In the genomic region with DNA sequence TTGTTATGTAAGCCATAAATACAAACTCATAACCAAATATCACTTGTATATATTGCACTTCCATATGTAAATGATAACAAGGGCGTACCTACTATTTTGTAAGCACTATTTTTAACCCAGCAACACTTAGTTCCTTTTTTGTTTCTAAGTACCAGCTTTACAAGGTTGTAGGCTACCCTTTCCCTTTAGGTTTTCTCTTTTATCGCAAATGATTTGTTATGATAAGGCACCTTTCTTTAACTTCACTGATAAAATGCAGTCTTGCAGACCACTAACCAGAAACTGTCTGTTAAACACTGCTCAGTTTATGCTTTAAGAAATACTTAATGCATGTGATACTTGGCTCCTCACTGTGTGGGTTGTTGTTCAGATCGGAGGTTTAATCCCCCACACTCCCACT, we compare ENCODE assay signal across 26 mouse cellular contexts.
DNase-seq lines count a peak whose midpoint lies in the region; ATAC-seq and TF ChIP-seq lines count a peak whose summit lies in the region.
"Had no signal": no experiment of that assay in that cellular context is flagged by ENCODE, and none has a peak within 500 bp of the region (broad histone marks: within the 10 kb centered on the region; RNA-seq: fewer than 3 reads in every experiment).

No protein-coding gene starts in this region.

- H3K79me2 ChIP-seq in MEL (ENCODE audit: control insufficient read depth, insufficient read depth, low read length, poor library complexity) = no peaks in the 10 kb centered on the region

- H3K9me3 ChIP-seq in MEL (replicated peaks; ENCODE audit: insufficient read depth, low read length) = no peaks in the 10 kb centered on the region

- peak overlapping the region; percentile 41; the same call in 1 of the 2 replicates for H3K9ac ChIP-seq in MEL (ENCODE audit: control insufficient read depth, low read depth, low read length, poor library complexity, severe bottlenecking)

- DNase-seq in MEL (ENCODE audit: low read depth, low spot score) = peak; percentile 67
- peak; percentile 68 for DNase-seq in MEL-GATA-1-ER (ENCODE audit: extremely low read depth, low read depth)
- no peak for DNase-seq in T-cell, adult 2 months (ENCODE audit: low spot score)
- no peak for DNase-seq in thymus, adult 18-20 months
- DNase-seq in gastrocnemius, postnatal 25 days = no peak
- DNase-seq in adipocyte (ENCODE audit: low spot score) = no peak
- DNase-seq: adrenal gland, adult 2 months; adrenal gland, adult 8-10 months; adrenal gland, postnatal 10 days; adrenal gland, postnatal 14 days; adrenal gland, postnatal 25 days; adrenal gland, postnatal 36 days; B cell, adult 2 months; cerebellum, adult 11 months; cerebellum, adult 11-12 months; cerebellum, adult 18-20 months; cerebellum, adult 2 months; cerebellum, adult 8-10 months; cerebellum, adult 9-10 months had no signal

- no peak for TF ChIP-seq POLR2A in MEL (IDR thresholded peaks at IDR 0.05; ENCODE audit: control insufficient read depth in 1 of 2, insufficient read depth in 1 of 2, low read depth in 1 of 2, low read length in 2 of 2, poor library complexity in 1 of 2)

- H3K27me3 ChIP-seq in MEL (ENCODE audit: control insufficient read depth in 1 of 2, insufficient read depth in 2 of 2, low read length in 2 of 2) = no peaks in the 10 kb centered on the region
- H3K27me3 ChIP-seq: CH12.LX, Patski had no signal

- ATAC-seq in megakaryocyte, adult 5-6 weeks (ENCODE audit: poor library complexity, severe bottlenecking) = peak; percentile 54; the same call in 1 of the 2 replicates
- ATAC-seq in megakaryocyte progenitor cell, adult 5-6 weeks (replicated peaks; ENCODE audit: poor library complexity) = peak; percentile 23; the same call in 1 of the 2 replicates
- ATAC-seq: activated CD4-positive, CD25-positive, alpha-beta regulatory T cell, adult 4 months; CD4-positive, CD25-positive, alpha-beta regulatory T cell, adult 4 months; Patski had no signal

- H3K4me3 ChIP-seq in MEL (ENCODE audit: control insufficient read depth in 1 of 2, insufficient read depth in 1 of 2, low read depth in 2 of 2, low read length in 2 of 2) = peak overlapping the region; percentile 36 to 56

- TF ChIP-seq RAD21 in MEL (IDR thresholded peaks at IDR 0.05; ENCODE audit: low read depth, low read length) = no peak

- no peak for TF ChIP-seq CTCF in MEL (IDR thresholded peaks at IDR 0.05 in 2 of 3, conservative IDR thresholded peaks at IDR 0.05 in 1 of 3; ENCODE audit: control insufficient read depth in 1 of 3, insufficient read depth in 1 of 3, low read depth in 2 of 3, low read length in 3 of 3, poor library complexity in 1 of 3, severe bottlenecking in 1 of 3)

- peaks cover 0 to 18% of the 10 kb centered on the region in 2 experiments; a peak in 2 of 4 replicates for H3K36me3 ChIP-seq in MEL (ENCODE audit: control insufficient read depth in 1 of 2, insufficient read depth in 2 of 2, low read length in 2 of 2)
- H3K36me3 ChIP-seq: G1E had no signal

- peaks cover 9 to 18% of the 10 kb centered on the region in 2 experiments for H3K4me1 ChIP-seq in MEL (ENCODE audit: control insufficient read depth in 1 of 2, insufficient read depth in 2 of 2, low read length in 2 of 2)

- H3K27ac ChIP-seq in MEL (ENCODE audit: control insufficient read depth, low read depth, low read length) = peak overlapping the region; percentile 70

- TF ChIP-seq EP300 in MEL (IDR thresholded peaks at IDR 0.05; ENCODE audit: low read depth in 1 of 2, low read length in 2 of 2) = peak; percentile 60 to 65; a peak in 2 of 4 replicates

TF ChIP-seq in MEL, 35 proteins besides CTCF, POLR2A, EP300 and RAD21:
- TF ChIP-seq E2F4 (IDR thresholded peaks at IDR 0.05; ENCODE audit: borderline replicate concordance, low read depth, low read length) (no peak), MYB (IDR thresholded peaks at IDR 0.05; ENCODE audit: low read depth, low read length) (no peak), TBP (IDR thresholded peaks at IDR 0.05; ENCODE audit: low read depth, low read length) (no peak), ZC3H11A (IDR thresholded peaks at IDR 0.05; ENCODE audit: low read depth, low read length) (no peak), SMC3 (IDR thresholded peaks at IDR 0.05; ENCODE audit: low read depth, low read length) (no peak), KAT2A (conservative IDR thresholded peaks at IDR 0.05; ENCODE audit: low read depth, low read length) (no peak), ELF1 (IDR thresholded peaks at IDR 0.05; ENCODE audit: low read depth, low read length) (no peak), MAZ (IDR thresholded peaks at IDR 0.05; ENCODE audit: low read depth, low read length) (no peak), GATA1 (IDR thresholded peaks at IDR 0.05; ENCODE audit: low read depth, low read length) (peak; percentile 74), MEF2A (IDR thresholded peaks at IDR 0.05; ENCODE audit: extremely low read depth, insufficient replicate concordance, low read depth, low read length, poor library complexity, severe bottlenecking) (peak; percentile 90; the same call in 1 of the 2 replicates), ETS1 (IDR thresholded peaks at IDR 0.05; ENCODE audit: low read depth, low read length) (peak; percentile 80), POLR2AphosphoS2 (IDR thresholded peaks at IDR 0.05; ENCODE audit: low read length) (no peak), CHD1 (IDR thresholded peaks at IDR 0.05; ENCODE audit: low read depth, low read length) (no peak), UBTF (IDR thresholded peaks at IDR 0.05; ENCODE audit: borderline replicate concordance, insufficient read depth, low read depth, low read length) (no peak), MAFK (IDR thresholded peaks at IDR 0.05; ENCODE audit: borderline replicate concordance, low read depth, low read length) (no peak), ZMIZ1 (IDR thresholded peaks at IDR 0.05; ENCODE audit: low read depth, low read length) (no peak), SIN3A (IDR thresholded peaks at IDR 0.05; ENCODE audit: low read length) (peak; percentile 65), GABPA (IDR thresholded peaks at IDR 0.05; ENCODE audit: low read depth, low read length) (no peak), TCF12 (IDR thresholded peaks at IDR 0.05; ENCODE audit: low read depth, low read length) (peak; percentile 43; the same call in 1 of the 2 replicates), TAL1 (IDR thresholded peaks at IDR 0.05; ENCODE audit: low read length) (no peak), RCOR1 (IDR thresholded peaks at IDR 0.05; ENCODE audit: low read depth, low read length) (0 out of 2 replicates have a peak, but pooled peaks have one; percentile 6), USF2 (IDR thresholded peaks at IDR 0.05; ENCODE audit: borderline replicate concordance in 1 of 2, insufficient read depth in 1 of 2, low read depth in 1 of 2, low read length in 2 of 2) (no peak)

Comparison
In these comparisons a context has a peak if more than half of its experiments do, and no peak if none do; other contexts are left out.
1. DNase-seq: peak in MEL (single experiment) and MEL-GATA-1-ER (single experiment); none in T-cell, adult 2 months (single experiment), thymus, adult 18-20 months (0 of 2), gastrocnemius, postnatal 25 days (single experiment) and adipocyte (single experiment).